Mouse (Mus musculus) leukemia stem cell, adult 10-12 weeks (primary cell): ENCODE measurements around the gene Bnc2. TPM values are rescaled to one million over a fixed set of nuclear protein-coding genes. Genes with fewer than 3 reads are reported as not detected.

ENCODE experiments used
- polyA plus RNA-seq: library from polyadenylated mRNA; stranded (reverse); fragments of >175 nt; gene quantifications from 2 replicates; pipeline ENCODE4 v1.2.3, GENCODE M21; 2012; ENCODE audit warnings: low replicate concordance

Bnc2 gene
- polyA plus RNA-seq: 0.07 TPM in 1 of 2 replicates, not detected in the other

DNA sequence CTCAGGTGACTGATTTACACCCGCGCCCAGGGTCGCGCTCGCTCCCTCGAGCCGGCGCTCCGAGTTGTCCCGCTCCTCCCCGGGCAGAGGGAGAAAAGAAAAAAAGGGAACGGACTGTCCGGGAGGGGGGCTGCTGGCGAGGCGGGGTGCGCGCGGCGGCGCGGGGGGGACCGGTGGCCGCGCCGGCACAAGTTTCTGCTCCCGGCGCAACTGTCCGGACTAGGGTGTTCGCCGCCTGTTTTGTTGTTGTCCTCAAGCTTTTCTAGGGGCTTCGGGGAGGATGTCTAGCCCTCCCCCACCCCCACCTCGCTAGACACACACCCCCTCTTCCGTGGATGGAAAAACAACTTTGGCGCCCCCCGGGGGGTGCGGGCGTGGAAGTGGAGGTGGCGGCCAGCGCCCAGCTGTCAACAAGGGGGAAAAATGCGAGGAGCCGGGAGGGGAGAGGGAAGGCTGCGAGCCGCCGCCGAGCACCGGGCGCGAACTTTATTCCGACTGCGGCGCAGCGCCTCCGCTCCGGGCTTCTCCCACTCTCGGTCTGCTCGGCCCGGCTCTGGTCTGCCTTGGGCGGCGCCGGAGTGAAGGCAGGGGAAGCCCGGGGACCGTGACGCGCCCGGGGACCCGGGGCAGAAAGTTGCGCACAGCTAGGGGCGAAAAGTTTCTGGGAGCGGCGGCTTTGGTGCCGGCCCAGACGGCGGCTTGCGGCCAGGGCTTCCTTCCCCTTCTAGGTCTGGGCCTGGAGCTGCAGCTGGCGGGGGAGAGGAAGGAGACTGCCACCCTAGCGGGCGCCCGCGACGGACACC, at the start of gene Bnc2:
Gene Bnc2 (minus strand): TSS at position 105 of the 803 bp plus-strand sequence.

Other genes with a start within 250 kb of the Bnc2 start
- 1.2 and 2.6 TPM in 2 replicates for gene Cntln, start 209.0 kb upstream of the Bnc2 start, polyA plus RNA-seq